Mouse (Mus musculus): ENCODE data around the gene Pafah1b3.
"Not testable (repeated sequence)": the region's sequence is repeated elsewhere in the genome, so short reads cannot be mapped to it uniquely, and the experiment has no call there.

Pafah1b3 gene

GRCm38 (mm10) chr7:25269029-25269428 lies 28.8 kb downstream of the Pafah1b3 start:
- DNase-seq (ENCODE audit: low read depth, low spot score): no peak

DNA sequence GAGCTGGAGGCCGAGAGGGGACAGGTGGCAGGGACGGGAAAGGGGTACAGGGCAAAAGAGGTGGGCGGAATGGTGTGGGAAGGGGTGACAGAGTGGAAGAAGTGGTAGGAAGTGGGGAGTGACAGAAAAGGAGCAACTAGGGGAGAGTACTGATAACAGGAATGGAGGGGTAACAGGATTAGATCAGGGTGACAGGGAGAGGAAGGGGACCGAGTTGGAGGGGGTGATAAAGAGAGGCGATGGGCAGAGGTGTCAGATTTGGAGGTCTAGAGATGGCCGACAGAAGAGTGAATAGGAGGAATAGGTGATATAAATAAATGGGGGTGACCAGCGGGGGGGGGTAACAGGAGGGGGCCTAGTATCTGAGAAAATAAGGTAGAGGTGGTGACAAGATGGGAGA lies 29.2 kb downstream of the Pafah1b3 start:
- DNase-seq (ENCODE audit: low read depth, low spot score): no peak

DNA sequence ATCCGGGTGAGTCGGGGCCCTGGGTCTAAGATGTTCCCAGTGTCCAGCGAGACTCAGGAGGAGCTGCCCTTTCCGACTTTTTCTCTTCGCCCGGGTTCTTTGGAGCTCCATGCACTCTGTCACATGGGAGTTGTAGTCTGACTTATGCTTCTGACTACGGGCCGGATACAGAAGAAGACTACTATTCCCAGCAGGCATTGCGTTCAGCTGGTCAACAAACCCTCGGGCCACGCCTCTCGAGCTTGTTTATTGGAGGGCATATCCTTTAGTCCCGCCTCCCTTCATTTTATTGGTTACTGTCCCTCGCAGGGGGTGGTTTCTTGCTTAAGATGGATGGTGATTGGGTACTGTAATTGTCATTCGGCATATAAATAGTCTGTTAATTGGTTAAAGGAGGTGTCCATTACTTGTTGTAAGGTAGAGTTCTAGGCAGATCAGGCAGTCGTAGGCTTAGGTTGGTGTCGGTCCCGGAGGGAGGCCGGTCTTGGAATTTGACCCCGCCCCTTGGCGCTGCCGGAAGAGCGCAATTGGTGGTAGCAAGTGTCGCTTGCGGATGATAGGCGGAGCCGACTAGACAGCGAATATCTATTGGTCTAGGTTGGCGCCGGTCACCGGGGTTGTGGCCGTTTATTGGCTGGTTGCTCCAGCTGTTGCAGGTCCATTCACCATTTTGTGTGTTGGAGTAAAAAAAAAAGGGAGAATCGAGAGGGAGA lies 29.9 kb downstream of the Pafah1b3 start:
- DNase-seq (ENCODE audit: low read depth, low spot score): peak; percentile 98

DNA sequence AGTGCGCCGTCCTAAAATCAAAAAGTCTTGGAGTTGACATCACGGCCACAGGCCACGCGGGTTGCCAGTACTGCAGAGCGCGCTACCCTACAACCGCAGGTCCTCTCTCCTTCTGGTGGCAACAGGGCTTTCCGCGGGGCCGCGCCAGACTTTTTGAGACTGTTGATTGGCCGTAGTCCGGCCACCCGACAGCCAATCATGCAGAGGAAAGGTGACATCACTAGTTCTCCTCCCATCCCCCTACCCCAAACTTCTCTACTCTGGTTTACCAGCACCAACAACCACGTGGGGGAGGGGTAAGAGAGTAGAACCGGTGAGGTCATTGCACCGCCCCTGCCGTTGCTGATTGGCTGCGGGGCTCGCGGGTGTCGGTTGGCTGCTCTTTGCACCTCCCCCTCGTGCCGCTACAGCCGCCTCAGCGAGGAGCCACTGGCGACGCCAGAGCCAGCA lies 30.5 kb downstream of the Pafah1b3 start, which contains the start of gene Cic:
Gene Cic (plus strand): TSS at position 404 of the 450 bp plus-strand sequence.
- peak; percentile 98 for DNase-seq (ENCODE audit: low read depth, low spot score)

GRCm38 (mm10) chr7:25266180-25266962 lies 31.4 kb downstream of the Pafah1b3 start:
- DNase-seq (ENCODE audit: low read depth, low spot score): no peak

DNA sequence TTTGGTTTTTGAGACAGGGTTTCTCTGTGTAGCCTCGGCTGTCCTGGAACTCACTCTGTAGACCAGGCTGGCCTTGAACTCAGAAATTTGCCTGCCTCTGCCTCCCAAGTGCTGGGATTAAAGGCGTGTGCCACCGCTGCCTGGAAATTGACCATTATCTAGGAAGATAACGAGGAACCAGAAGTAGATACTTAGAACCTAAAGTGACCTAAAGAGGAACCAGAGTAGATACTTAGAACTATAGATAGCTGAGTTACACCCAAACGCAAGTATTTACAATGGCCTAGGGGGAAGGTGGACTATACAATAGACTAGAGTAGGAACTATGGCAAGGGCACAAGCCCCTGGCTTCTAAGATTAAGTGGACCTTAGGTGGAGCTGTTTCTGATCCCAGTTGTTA lies 32.0 kb downstream of the Pafah1b3 start:
- not testable (repeated sequence) for DNase-seq (ENCODE audit: low read depth, low spot score)

GRCm38 (mm10) chr7:25263968-25264870 lies 33.6 kb downstream of the Pafah1b3 start:
- no peak for DNase-seq (ENCODE audit: low read depth, low spot score)

DNA sequence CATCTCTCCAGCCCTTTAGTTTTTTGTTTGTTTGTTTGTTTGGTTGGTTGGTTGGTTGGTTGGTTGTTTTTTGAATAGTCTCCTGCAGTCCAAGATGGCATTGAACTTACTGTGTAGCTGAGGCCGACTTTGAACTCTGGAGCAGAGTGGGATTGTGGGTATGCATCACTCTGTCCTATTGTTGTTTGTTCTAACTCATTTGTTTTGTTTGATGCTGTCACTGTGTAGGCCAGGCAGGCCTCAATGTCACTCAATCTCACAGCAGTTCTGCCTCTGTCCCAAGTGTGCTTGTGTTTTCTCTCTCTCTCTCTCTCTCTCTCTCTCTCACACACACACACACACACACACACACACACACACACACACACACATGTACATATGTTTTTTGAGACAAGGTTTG lies 35.9 kb downstream of the Pafah1b3 start:
- no peak for DNase-seq (ENCODE audit: low read depth, low spot score)

- no peak for DNase-seq (ENCODE audit: low read depth, low spot score)
Observed at GRCm38 (mm10) chr7:25251822-25252221, 46.0 kb downstream of the Pafah1b3 start.

DNA sequence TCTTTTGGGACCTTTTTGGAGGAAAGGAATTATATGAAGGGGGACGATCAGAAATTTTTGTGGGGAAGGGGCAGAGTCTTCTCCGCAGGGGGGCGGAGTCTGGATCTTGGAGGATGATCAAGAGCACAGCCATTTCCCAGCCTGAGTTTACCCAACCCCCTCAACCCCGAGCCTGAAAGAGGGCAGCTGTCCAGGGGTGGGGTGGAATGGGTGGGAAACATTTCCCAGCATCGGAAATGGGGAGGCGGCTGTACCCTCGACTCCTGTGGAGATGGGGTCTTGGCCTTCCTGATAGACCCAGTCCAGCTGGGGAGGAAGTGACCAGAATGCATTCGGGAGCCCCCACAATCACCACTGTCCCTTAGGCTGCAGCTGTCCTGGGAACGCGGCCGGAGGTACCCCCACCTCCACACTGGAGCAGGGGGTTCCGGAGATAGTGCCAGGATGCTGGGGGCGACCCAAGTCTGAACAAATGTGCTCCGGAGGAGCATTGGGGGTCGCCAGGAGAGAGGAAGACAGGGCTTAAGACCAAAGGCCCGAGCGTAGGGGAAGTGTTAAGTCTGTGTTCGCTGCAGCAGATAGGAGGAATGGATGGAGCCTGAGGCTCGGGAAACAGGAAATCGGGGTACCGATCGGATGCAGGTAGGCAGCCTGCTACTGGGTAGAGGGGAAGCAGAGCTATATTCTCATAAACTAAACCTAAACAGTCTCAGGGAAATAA lies 46.6 kb downstream of the Pafah1b3 start:
- DNase-seq (ENCODE audit: low read depth, low spot score): no peak

DNA sequence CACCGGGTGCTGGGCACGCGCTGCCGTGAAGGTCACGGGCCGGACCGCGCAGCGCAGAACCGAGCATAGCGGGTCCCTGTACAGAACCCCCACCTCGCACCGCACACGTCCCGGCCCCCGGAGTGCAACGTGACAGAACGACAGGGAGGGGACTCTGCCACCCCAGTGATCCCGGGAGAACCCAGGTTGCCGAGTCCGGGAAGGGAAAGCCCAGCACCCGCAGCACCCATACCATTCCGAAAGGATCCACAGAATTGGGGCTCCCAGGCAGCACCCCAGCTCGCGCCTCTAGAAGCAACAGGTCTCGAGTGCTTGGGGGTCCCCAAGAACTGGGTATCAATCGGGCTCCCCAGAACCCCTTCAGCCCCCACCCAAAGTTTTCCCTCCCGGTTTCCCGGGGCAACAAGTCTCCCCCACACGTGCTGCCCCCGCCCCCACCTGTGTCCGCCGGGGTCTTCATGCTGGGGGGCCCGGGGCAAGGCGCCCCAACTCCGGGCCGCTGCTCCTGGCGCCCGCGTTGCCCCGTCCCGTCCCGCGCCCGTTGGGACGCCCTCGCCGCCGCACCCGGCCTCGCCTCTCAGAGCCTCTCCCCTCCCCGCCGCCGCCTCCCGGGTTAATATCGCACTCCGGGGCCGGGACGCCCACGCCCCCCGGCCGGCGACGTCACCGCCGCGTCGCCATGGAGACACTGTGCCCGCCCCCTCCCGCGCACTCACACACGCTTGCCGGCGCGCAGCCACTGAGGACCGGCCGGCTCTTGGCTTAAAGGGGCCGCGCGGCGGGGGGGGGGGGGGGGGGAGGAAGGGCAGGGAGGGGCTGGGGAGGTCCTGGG lies 47.4 kb downstream of the Pafah1b3 start, which contains the start of gene Erf:
Gene Erf (minus strand): TSS at position 621 of the 832 bp plus-strand sequence.
- DNase-seq (ENCODE audit: low read depth, low spot score): peak; percentile 88

- peak; percentile 75 for DNase-seq (ENCODE audit: low read depth, low spot score)
Observed at GRCm38 (mm10) chr7:25249314-25250140, 48.3 kb downstream of the Pafah1b3 start.

DNA sequence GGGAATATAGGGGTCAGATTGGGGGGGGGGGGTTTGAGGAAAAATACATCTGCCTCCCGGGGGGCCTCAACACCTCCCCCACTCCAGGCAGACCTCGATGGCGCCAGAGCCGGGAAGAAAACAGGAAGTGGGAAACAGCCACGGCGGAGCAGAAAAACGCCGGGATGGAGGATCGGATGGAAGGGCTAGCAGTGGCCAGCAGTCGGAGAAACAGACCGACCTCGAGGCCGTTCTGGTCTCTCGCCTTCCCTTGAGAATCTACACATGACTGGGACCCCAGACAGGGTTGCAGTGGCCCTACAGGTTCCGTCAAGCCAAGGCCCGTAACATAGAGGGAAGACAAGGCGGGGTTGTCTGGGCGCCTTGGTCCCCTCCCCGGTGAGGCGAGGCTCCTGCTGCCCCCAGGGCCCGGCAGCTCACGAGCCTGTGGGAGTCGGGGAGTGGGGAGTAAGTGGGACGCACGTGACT lies 48.9 kb downstream of the Pafah1b3 start:
- no peak for DNase-seq (ENCODE audit: low read depth, low spot score)

- no peak for DNase-seq (ENCODE audit: low read depth, low spot score)
Observed at GRCm38 (mm10) chr7:25248018-25248647, 49.7 kb downstream of the Pafah1b3 start.

GRCm38 (mm10) chr7:25247498-25247897 lies 50.3 kb downstream of the Pafah1b3 start:
- no peak for DNase-seq (ENCODE audit: low read depth, low spot score)

- no peak for DNase-seq (ENCODE audit: low read depth, low spot score)
Observed at GRCm38 (mm10) chr7:25246759-25247137, 51.0 kb downstream of the Pafah1b3 start.

GRCm38 (mm10) chr7:25246079-25246758 lies 51.6 kb downstream of the Pafah1b3 start:
- DNase-seq (ENCODE audit: low read depth, low spot score): no peak

All from embryo, embryonic 11.5 days (tissue).